In the genomic region with DNA sequence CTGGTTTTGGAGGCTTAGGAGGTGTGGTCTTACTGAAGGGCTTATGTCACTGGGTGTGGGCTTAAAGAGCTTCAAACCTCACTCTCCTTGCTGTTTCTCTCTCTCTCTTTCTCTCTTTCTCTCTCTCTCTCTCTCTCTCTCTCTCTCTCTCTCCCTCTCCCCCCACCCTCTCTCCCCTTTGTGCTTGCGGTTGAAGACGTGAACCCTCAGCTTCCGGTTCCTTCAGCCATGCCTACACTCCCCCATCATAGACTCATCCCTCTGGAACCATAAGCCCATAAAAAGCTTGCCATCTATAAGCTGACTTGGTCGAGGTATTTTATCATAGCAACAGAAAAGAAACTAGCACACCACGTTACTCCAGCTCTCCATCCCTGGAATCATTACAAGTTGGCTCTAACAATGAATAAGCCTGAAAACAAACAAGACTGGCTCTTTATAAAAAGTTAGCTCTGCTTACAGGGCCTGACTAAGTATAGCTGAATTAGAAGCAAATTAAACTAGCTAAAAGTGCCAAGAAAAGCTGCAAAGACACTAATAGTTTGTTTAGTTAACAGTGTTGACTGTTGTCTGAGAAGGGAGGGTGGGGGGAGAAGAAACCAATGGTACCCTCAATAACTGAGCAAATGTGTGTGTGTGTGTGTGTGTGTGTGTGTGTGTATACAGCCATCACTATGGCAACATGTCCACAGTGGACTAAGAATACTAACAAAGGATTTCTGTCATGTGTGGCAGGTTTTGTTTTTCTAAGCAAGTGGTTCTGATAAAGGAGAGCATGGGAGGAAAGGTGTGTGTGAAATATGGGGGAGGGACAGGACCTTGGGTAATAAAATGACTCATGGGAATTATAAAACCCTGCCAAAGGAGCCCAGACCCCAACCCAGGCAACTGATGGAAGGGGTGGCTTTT, we compare ENCODE assay signal across 12 mouse cellular contexts.
DNase-seq lines count a peak whose midpoint lies in the region; ATAC-seq and TF ChIP-seq lines count a peak whose summit lies in the region.
"Had no signal": no experiment of that assay in that cellular context is flagged by ENCODE, and none has a peak within 500 bp of the region (broad histone marks: within the 10 kb centered on the region; RNA-seq: fewer than 3 reads in every experiment).

No protein-coding gene starts in this region.

- no peaks in the 10 kb centered on the region for H3K36me3 ChIP-seq in forebrain, postnatal 0 days (ENCODE audit: insufficient read depth)
- no peaks in the 10 kb centered on the region for H3K36me3 ChIP-seq in midbrain, embryonic 11.5 days (ENCODE audit: control insufficient read depth, insufficient read depth, low read length)
- H3K36me3 ChIP-seq in kidney, embryonic 15.5 days: peaks cover 15% of the 10 kb centered on the region
- H3K36me3 ChIP-seq: lung, embryonic 15.5 days had no signal

- peak; percentile 35; the same call in 1 of the 2 replicates for ATAC-seq in frontal cortex, adult (ENCODE audit: low TSS enrichment)
- peak; percentile 63 for ATAC-seq in forebrain, postnatal 0 days
- peak; percentile 59; the same call in 1 of the 2 replicates for ATAC-seq in midbrain, embryonic 11.5 days (ENCODE audit: low FRiP score)
- no peak for ATAC-seq in kidney, embryonic 15.5 days (replicated peaks; ENCODE audit: low FRiP score)

- no peak for TF ChIP-seq CTCF in forebrain, postnatal 0 days (IDR thresholded peaks at IDR 0.05; ENCODE audit: low read depth)

- peaks cover 9% of the 10 kb centered on the region; the same call in 1 of the 2 replicates for H3K4me1 ChIP-seq in forebrain, postnatal 0 days (ENCODE audit: insufficient read depth)
- H3K4me1 ChIP-seq in midbrain, embryonic 11.5 days (ENCODE audit: control insufficient read depth, insufficient read depth, low read length): no peaks in the 10 kb centered on the region
- H3K4me1 ChIP-seq in kidney, embryonic 15.5 days: peaks cover 10% of the 10 kb centered on the region; the same call in 1 of the 2 replicates

- H3K27me3 ChIP-seq in forebrain, postnatal 0 days (ENCODE audit: insufficient read depth, low read length): no peaks in the 10 kb centered on the region
- H3K27me3 ChIP-seq in midbrain, embryonic 11.5 days (ENCODE audit: control insufficient read depth, insufficient read depth, low read length): no peaks in the 10 kb centered on the region
- H3K27me3 ChIP-seq in kidney, embryonic 15.5 days: no peaks in the 10 kb centered on the region
- H3K27me3 ChIP-seq: CH12.LX; lung, embryonic 15.5 days had no signal

- no peak for DNase-seq in frontal cortex, adult 2 months (ENCODE audit: extremely low spot score in 1 of 2, low spot score in 1 of 2)
- peak; percentile 47 for DNase-seq in CD4-positive, CD25-positive, alpha-beta regulatory T cell, adult 2 months (ENCODE audit: low read depth, low spot score)
- DNase-seq in forebrain, postnatal 0 days: peak; percentile 44
- no peak for DNase-seq in midbrain, embryonic 11.5 days (ENCODE audit: low spot score, missing footprints)
- DNase-seq in spleen, adult 18-20 months: no peak
- DNase-seq in right cerebral cortex, postnatal 14 days: no peak
- DNase-seq: heart, postnatal 10 days; left cerebral cortex, postnatal 4 days had no signal

- WGBS in forebrain, postnatal 0 days: 40% methylated on average over 5 of the region's 5 CpGs
- WGBS in midbrain, embryonic 11.5 days: 67% methylated on average over 5 of the region's 5 CpGs
- 47% methylated on average over 5 of the region's 5 CpGs for WGBS in kidney, embryonic 15.5 days

- H3K27ac ChIP-seq in forebrain, postnatal 0 days (ENCODE audit: low read depth, low read length): no peak overlapping the region; the same call in 1 of the 2 replicates
- no peak overlapping the region for H3K27ac ChIP-seq in midbrain, embryonic 11.5 days (ENCODE audit: low read depth, low read length)
- H3K27ac ChIP-seq in kidney, embryonic 15.5 days: no peak overlapping the region
- H3K27ac ChIP-seq: lung, embryonic 15.5 days had no signal

- H3K4me3 ChIP-seq in forebrain, postnatal 0 days (ENCODE audit: low read depth, low read length): no peak overlapping the region
- no peak overlapping the region for H3K4me3 ChIP-seq in midbrain, embryonic 11.5 days (ENCODE audit: low read depth, low read length)
- no peak overlapping the region for H3K4me3 ChIP-seq in kidney, embryonic 15.5 days (replicated peaks)
- H3K4me3 ChIP-seq: lung, embryonic 15.5 days had no signal

- H3K9me3 ChIP-seq in forebrain, postnatal 0 days (ENCODE audit: low read length): no peaks in the 10 kb centered on the region
- H3K9me3 ChIP-seq in midbrain, embryonic 11.5 days (ENCODE audit: control insufficient read depth, low read length): no peaks in the 10 kb centered on the region
- H3K9me3 ChIP-seq in kidney, embryonic 15.5 days (replicated peaks): no peaks in the 10 kb centered on the region
- H3K9me3 ChIP-seq: lung, embryonic 15.5 days had no signal

- no peak overlapping the region for H3K9ac ChIP-seq in forebrain, postnatal 0 days
- no peak overlapping the region for H3K9ac ChIP-seq in midbrain, embryonic 11.5 days (ENCODE audit: low read length)
- H3K9ac ChIP-seq in kidney, embryonic 15.5 days: no peak overlapping the region
- H3K9ac ChIP-seq: lung, embryonic 15.5 days had no signal

- H3K4me2 ChIP-seq in forebrain, postnatal 0 days (ENCODE audit: low read depth): no peak overlapping the region
- H3K4me2 ChIP-seq in midbrain, embryonic 11.5 days: no peak overlapping the region
- H3K4me2 ChIP-seq in kidney, embryonic 15.5 days: no peak overlapping the region
- H3K4me2 ChIP-seq: lung, embryonic 15.5 days had no signal

Comparison
In these comparisons a context has a peak if more than half of its experiments do, and no peak if none do; other contexts are left out.
1. DNase-seq: peak in CD4-positive, CD25-positive, alpha-beta regulatory T cell, adult 2 months (single experiment) and forebrain, postnatal 0 days (single experiment); none in frontal cortex, adult 2 months (0 of 2), midbrain, embryonic 11.5 days (single experiment), spleen, adult 18-20 months (0 of 2) and right cerebral cortex, postnatal 14 days (single experiment).